Mouse (Mus musculus): ENCODE results near the gene Col26a1. TPM values are rescaled to one million over a fixed set of nuclear protein-coding genes. Genes with fewer than 3 reads are reported as not detected.

The Col26a1 gene
- total and polyA plus RNA-seq, 3 experiments = 0.72 TPM; not detected in 2

DNA sequence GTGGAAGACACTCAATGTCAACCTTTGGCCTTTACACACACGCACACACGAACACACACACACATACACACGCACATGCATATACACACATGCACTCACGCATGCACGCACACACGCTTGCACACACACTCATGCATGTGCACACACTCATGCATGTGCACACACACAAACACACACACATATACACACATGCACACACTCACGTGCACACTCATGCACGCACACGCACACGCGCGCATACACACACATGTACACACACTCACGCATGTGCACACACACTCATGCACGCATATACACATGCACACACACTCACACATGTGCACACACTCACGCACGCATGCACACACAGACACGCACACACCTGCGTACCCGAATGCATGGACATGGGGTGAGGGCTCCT, 130.9 kb downstream of the Col26a1 start:
- in situ Hi-C loops (cut with MboI; ENCODE audit: low pct_ligation_motif_present, low pct_unique_long_range_greater_than_20kb, low sequenced_read_pairs) = no loop called here
- Histone ChIP-seq H3K4me1 (ENCODE audit: control insufficient read depth in 1 of 2, insufficient read depth in 2 of 2) (peaks cover 12 to 13% of the 10 kb centered on the region in 2 experiments), H3K27me3 (replicated peaks) (peaks cover 20% of the 10 kb centered on the region), H3K9me3 (replicated peaks; ENCODE audit: low read length) (peaks cover 29% of the 10 kb centered on the region), H3K79me2 (replicated peaks; ENCODE audit: control insufficient read depth, extremely low read depth, insufficient read depth, poor library complexity, severe bottlenecking) (no peaks in the 10 kb centered on the region), H3K36me3 (replicated peaks in 1 of 2; ENCODE audit: control insufficient read depth in 1 of 2, insufficient read depth in 1 of 2, low read length in 1 of 2) (no peaks in the 10 kb centered on the region), H3K9ac (ENCODE audit: insufficient read depth, low read depth) (no peak overlapping the region), H3K4me3 (replicated peaks in 1 of 3; ENCODE audit: low read depth in 2 of 3, low read length in 2 of 3, poor library complexity in 1 of 3) (no peak overlapping the region), H3K4me2 (ENCODE audit: insufficient read depth, low read depth, poor library complexity, severe bottlenecking) (no peak overlapping the region), H3K27ac (ENCODE audit: insufficient read depth, low read depth) (no peak overlapping the region; the same call in 1 of the 2 replicates)
- dilution Hi-C loops (cut with MboI; ENCODE audit: extremely low pct_ligation_motif_present, extremely low pct_unique_long_range_greater_than_20kb, low sequenced_read_pairs) = no loop called here
- no peak for DNase-seq (ENCODE audit: extremely low read depth)
- TF ChIP-seq EP300 (IDR thresholded peaks at IDR 0.05; ENCODE audit: low read length) = no peak
- no peak for TF ChIP-seq MYC (IDR thresholded peaks at IDR 0.05; ENCODE audit: low read depth, low read length)
- TF ChIP-seq ZNF384 (IDR thresholded peaks at IDR 0.05; ENCODE audit: low read depth, low read length) = no peak
- TF ChIP-seq CHD1 (IDR thresholded peaks at IDR 0.05; ENCODE audit: low read depth, low read length) = no peak
- TF ChIP-seq SMC3 (IDR thresholded peaks at IDR 0.05; ENCODE audit: low read depth, low read length) = no peak
- no peak for TF ChIP-seq SIN3A (IDR thresholded peaks at IDR 0.05; ENCODE audit: low read length)
- no peak for TF ChIP-seq MXI1 (IDR thresholded peaks at IDR 0.05; ENCODE audit: low read depth, low read length)
- no peak for TF ChIP-seq RCOR1 (conservative IDR thresholded peaks at IDR 0.05; ENCODE audit: low read depth, low read length)
- no peak for TF ChIP-seq ZMIZ1 (IDR thresholded peaks at IDR 0.05; ENCODE audit: low read depth, low read length)
- TF ChIP-seq IRF4 (IDR thresholded peaks at IDR 0.05; ENCODE audit: low read depth, low read length) = no peak
- TF ChIP-seq USF2 (conservative IDR thresholded peaks at IDR 0.05; ENCODE audit: low read depth, low read length) = no peak
- TF ChIP-seq NELFE (IDR thresholded peaks at IDR 0.05; ENCODE audit: low read depth, low read length) = no peak

DNA sequence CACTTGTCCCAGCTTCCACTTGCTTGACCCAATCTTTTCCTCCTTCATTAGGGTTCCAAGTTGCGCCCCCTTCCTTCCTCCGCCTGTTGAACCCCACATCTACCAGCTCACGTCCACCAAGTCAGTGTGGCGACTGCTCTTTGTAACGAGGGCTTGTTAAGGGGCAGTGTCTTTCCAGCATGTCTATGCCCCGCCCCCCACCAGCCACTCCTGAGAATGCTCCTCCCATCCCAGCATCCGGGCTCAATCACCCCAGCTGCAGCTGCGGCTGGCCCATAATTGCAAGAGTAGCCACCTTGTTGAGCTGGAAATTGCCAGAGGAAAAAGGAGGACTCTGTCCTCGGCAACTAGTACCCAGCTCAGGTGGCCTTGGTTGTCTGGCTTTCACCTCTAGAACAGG, 136.4 kb downstream of the Col26a1 start:
- no peaks in the 10 kb centered on the region for H3K4me1 ChIP-seq (ENCODE audit: control insufficient read depth in 1 of 2, insufficient read depth in 2 of 2)
- dilution Hi-C loops (cut with MboI; ENCODE audit: extremely low pct_ligation_motif_present, extremely low pct_unique_long_range_greater_than_20kb, low sequenced_read_pairs) = no loop called here
- peaks cover 35% of the 10 kb centered on the region for H3K9me3 ChIP-seq (replicated peaks; ENCODE audit: low read length)
- no peak overlapping the region for H3K9ac ChIP-seq (ENCODE audit: insufficient read depth, low read depth)
- H3K4me2 ChIP-seq (ENCODE audit: insufficient read depth, low read depth, poor library complexity, severe bottlenecking) = no peak overlapping the region
- no peak for TF ChIP-seq USF2 (conservative IDR thresholded peaks at IDR 0.05; ENCODE audit: low read depth, low read length)
- TF ChIP-seq HCFC1 (IDR thresholded peaks at IDR 0.05; ENCODE audit: low read depth, low read length) = no peak
- TF ChIP-seq ZKSCAN1 (IDR thresholded peaks at IDR 0.05; ENCODE audit: borderline replicate concordance, low read depth, low read length) = no peak
- no peak for TF ChIP-seq CHD2 (IDR thresholded peaks at IDR 0.05; ENCODE audit: low read length)
- no peak for TF ChIP-seq MEF2A (IDR thresholded peaks at IDR 0.05; ENCODE audit: borderline replicate concordance, low read depth, low read length)
- TF ChIP-seq NRF1 (IDR thresholded peaks at IDR 0.05; ENCODE audit: low read depth, low read length) = no peak
- TF ChIP-seq EP300 (IDR thresholded peaks at IDR 0.05; ENCODE audit: low read length) = no peak
- no peak for TF ChIP-seq MXI1 (IDR thresholded peaks at IDR 0.05; ENCODE audit: low read depth, low read length)
- TF ChIP-seq SMC3 (IDR thresholded peaks at IDR 0.05; ENCODE audit: low read depth, low read length) = no peak
- no peak for TF ChIP-seq USF1 (IDR thresholded peaks at IDR 0.05; ENCODE audit: low read depth, low read length)
- no peak for TF ChIP-seq ETS1 (conservative IDR thresholded peaks at IDR 0.05; ENCODE audit: low read depth, low read length)
- no peak for TF ChIP-seq ZNF384 (IDR thresholded peaks at IDR 0.05; ENCODE audit: low read depth, low read length)
- TF ChIP-seq UBTF (IDR thresholded peaks at IDR 0.05; ENCODE audit: low read depth, low read length) = no peak
- no peak for TF ChIP-seq ELF1 (IDR thresholded peaks at IDR 0.05; ENCODE audit: low read depth, low read length)
- no peak for TF ChIP-seq NELFE (IDR thresholded peaks at IDR 0.05; ENCODE audit: low read depth, low read length)
- no peak for TF ChIP-seq CTCF (conservative IDR thresholded peaks at IDR 0.05 in 1 of 2, IDR thresholded peaks at IDR 0.05 in 1 of 2; ENCODE audit: low read depth in 2 of 2, low read length in 2 of 2)
- TF ChIP-seq SIN3A (IDR thresholded peaks at IDR 0.05; ENCODE audit: low read length) = no peak
- H3K27me3 ChIP-seq (replicated peaks) = peaks cover 46% of the 10 kb centered on the region
- no peak for DNase-seq (ENCODE audit: extremely low read depth)
- in situ Hi-C loops (cut with MboI; ENCODE audit: low pct_ligation_motif_present, low pct_unique_long_range_greater_than_20kb, low sequenced_read_pairs) = no loop called here
- no peaks in the 10 kb centered on the region for H3K79me2 ChIP-seq (replicated peaks; ENCODE audit: control insufficient read depth, extremely low read depth, insufficient read depth, poor library complexity, severe bottlenecking)
- no peak overlapping the region for H3K4me3 ChIP-seq (replicated peaks in 1 of 3; ENCODE audit: low read depth in 2 of 3, low read length in 2 of 3, poor library complexity in 1 of 3)
- H3K27ac ChIP-seq (ENCODE audit: insufficient read depth, low read depth) = no peak overlapping the region
- no peaks in the 10 kb centered on the region for H3K36me3 ChIP-seq (replicated peaks in 1 of 2; ENCODE audit: control insufficient read depth in 1 of 2, insufficient read depth in 1 of 2, low read length in 1 of 2)
